Mouse (Mus musculus) olfactory bulb, adult 2 months (tissue): ENCODE measurements around the gene Snrnp35.

Experiments used
- CTCF ChIP-seq: fragments of 200-500 bp; IDR thresholded peaks from 2 replicates; pipeline ENCODE4 v1.5.1; 2012; ENCODE audit warnings: low read depth, mild to moderate bottlenecking, low read length, moderate library complexity; ENCODE audit not compliant: insufficient read depth
- POLR2A ChIP-seq: fragments of 200-500 bp; IDR thresholded peaks from 2 replicates; pipeline ENCODE4 v1.6.1; 2012; ENCODE audit warnings: mild to moderate bottlenecking, low read depth, low read length, moderate library complexity; ENCODE audit not compliant: insufficient read depth

GRCm38 (mm10) chr5:124505235-124505634, 22.3 kb downstream of the Snrnp35 start:
- TF ChIP-seq POLR2A (no peak), CTCF (no peak)
